Mouse (Mus musculus) MEL (cell line): ENCODE results near the gene Sap30.

Experiments
- CHD1 ChIP-seq: IDR thresholded peaks from 2 replicates; pipeline ENCODE4 v1.6.1; 2012; ENCODE audit warnings: low read depth, mild to moderate bottlenecking, inconsistent platforms, low read length, improper control_type of control experiment
- CHD2 ChIP-seq: IDR thresholded peaks from 2 replicates; pipeline ENCODE4 v1.6.1; 2011; ENCODE audit warnings: low read length, improper control_type of control experiment
- CTCF ChIP-seq, 3 experiments: IDR thresholded peaks in 2 of 3; conservative IDR thresholded peaks in 1 of 3; 2 replicates each; pipeline ENCODE4 v1.5.1; 2011 to 2012; ENCODE audit warnings: low read length in 3 of 3, low read depth in 2 of 3, mild to moderate bottlenecking in 2 of 3, improper control_type of control experiment in 1 of 3, inconsistent platforms in 1 of 3, mixed read lengths in 1 of 3, moderate library complexity in 1 of 3; ENCODE audit not compliant: control insufficient read depth in 1 of 3, insufficient read depth in 1 of 3, poor library complexity in 1 of 3, severe bottlenecking in 1 of 3
- ZKSCAN1 ChIP-seq: IDR thresholded peaks from 2 replicates; pipeline ENCODE4 v1.6.1; 2012; ENCODE audit warnings: low read depth, mild to moderate bottlenecking, inconsistent platforms, low read length, improper control_type of control experiment, moderate library complexity

GRCm38 (mm10) chr8:57517723-57518122 lies 30.1 kb upstream of the Sap30 start:
- TF ChIP-seq CHD1: no peak
- no peak for TF ChIP-seq CTCF (IDR thresholded peaks at IDR 0.05 in 2 of 3, conservative IDR thresholded peaks at IDR 0.05 in 1 of 3; ENCODE audit: control insufficient read depth in 1 of 3, insufficient read depth in 1 of 3, low read depth in 2 of 3, low read length in 3 of 3, poor library complexity in 1 of 3, severe bottlenecking in 1 of 3)
- TF ChIP-seq CHD2: no peak
- no peak for TF ChIP-seq ZKSCAN1
